Mouse (Mus musculus) stomach, postnatal 0 days (tissue): ENCODE data around the gene Gabrb2.

Source experiments
- CTCF ChIP-seq: IDR thresholded peaks from 2 replicates; pipeline ENCODE4 v1.5.1; 2016; ENCODE audit warnings: antibody characterized with exemption, low read depth, mild to moderate bottlenecking, moderate library complexity
- EP300 ChIP-seq: optimal IDR thresholded peaks from 2 replicates; pipeline ENCODE3; 2016; ENCODE audit warnings: antibody characterized with exemption

DNA sequence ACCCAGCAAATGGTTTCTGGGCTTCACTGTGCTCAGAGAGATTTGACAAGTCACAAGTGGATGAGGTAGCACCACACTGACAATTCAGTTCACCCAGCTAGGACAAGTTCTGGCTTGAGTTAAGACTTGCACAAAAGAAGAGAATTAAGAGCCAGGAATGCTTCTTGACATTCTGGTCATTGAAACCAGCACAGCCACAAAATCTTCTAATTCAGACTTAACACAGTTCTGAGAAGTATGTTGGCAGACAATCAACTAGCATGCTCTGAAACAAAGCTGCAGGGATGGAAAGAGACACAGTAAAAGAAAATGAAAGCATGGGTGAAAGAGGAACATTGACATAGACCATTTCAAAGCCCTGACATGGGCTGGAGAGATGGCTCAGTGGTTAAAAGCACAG is 162.2 kb downstream of the Gabrb2 start:
- TF ChIP-seq EP300 (no peak), CTCF (no peak)
